10 mouse cellular contexts compared by ENCODE assay signal in the genomic region with DNA sequence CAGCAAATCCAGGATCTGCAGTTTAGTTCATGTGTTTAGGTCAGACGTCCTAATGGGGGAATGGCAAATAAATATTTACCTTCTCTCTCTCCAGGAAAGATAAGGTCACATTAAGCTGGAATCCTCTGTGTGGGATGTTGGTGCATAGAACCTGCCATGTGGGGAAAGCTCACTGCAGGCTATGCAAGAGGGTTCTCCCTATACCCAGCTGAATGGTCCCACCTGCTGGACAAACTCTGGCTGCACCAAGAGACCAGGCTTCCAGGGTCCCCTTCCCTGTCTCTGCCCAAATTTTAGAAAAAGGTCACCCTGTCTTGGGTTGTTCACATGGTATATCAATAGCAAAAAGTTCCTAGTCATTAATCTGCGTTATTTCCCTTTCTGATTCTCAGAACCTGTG.
DNase-seq lines count a peak whose midpoint lies in the region; ATAC-seq and TF ChIP-seq lines count a peak whose summit lies in the region.
"Had no signal": no experiment of that assay in that cellular context is flagged by ENCODE, and none has a peak within 500 bp of the region (broad histone marks: within the 10 kb centered on the region; RNA-seq: fewer than 3 reads in every experiment).

No protein-coding gene starts in this region.

- 94% methylated on average over 2 of the region's 2 CpGs for WGBS in forebrain, embryonic 12.5 days
- 85% methylated on average over 2 of the region's 2 CpGs for WGBS in neural tube, embryonic 15.5 days
- WGBS in thymus, adult 2 months: 85% methylated on average over 2 of the region's 2 CpGs

- intact Hi-C loops in gastrocnemius, postnatal 14 days (cut with DNase I; ENCODE audit: low total_unique reads): no loop called here
- intact Hi-C loops in left cerebral cortex, postnatal 25 days (cut with DNase I): loop anchor here (2.0 kb wide), 1 partner anchor 1199 kb away; no protein-coding TSS in a partner anchor

- peak; percentile 26 for TF ChIP-seq RAD21 in CH12.LX (IDR thresholded peaks at IDR 0.05; ENCODE audit: low read depth, low read length)

- H3K9ac ChIP-seq in CH12.LX (ENCODE audit: insufficient read depth, low read depth): no peak overlapping the region
- H3K9ac ChIP-seq in forebrain, embryonic 12.5 days: no peak overlapping the region
- no peak overlapping the region for H3K9ac ChIP-seq in neural tube, embryonic 15.5 days (replicated peaks)
- H3K9ac ChIP-seq: limb, embryonic 13.5 days; midbrain, embryonic 12.5 days had no signal

- no peak overlapping the region for H3K4me2 ChIP-seq in CH12.LX (ENCODE audit: insufficient read depth, low read depth, poor library complexity, severe bottlenecking)
- H3K4me2 ChIP-seq in forebrain, embryonic 12.5 days: no peak overlapping the region
- H3K4me2 ChIP-seq in neural tube, embryonic 15.5 days: no peak overlapping the region
- H3K4me2 ChIP-seq: limb, embryonic 13.5 days; midbrain, embryonic 12.5 days had no signal

- H3K4me1 ChIP-seq in CH12.LX (ENCODE audit: control insufficient read depth in 1 of 2, insufficient read depth in 2 of 2): no peaks in the 10 kb centered on the region
- H3K4me1 ChIP-seq in forebrain, embryonic 12.5 days: no peaks in the 10 kb centered on the region
- no peaks in the 10 kb centered on the region for H3K4me1 ChIP-seq in neural tube, embryonic 15.5 days
- H3K4me1 ChIP-seq in thymus, adult 2 months (replicated peaks; ENCODE audit: control insufficient read depth, insufficient read depth, low read length): no peaks in the 10 kb centered on the region
- H3K4me1 ChIP-seq: limb, embryonic 13.5 days; midbrain, embryonic 12.5 days had no signal

- H3K4me3 ChIP-seq in CH12.LX (replicated peaks in 1 of 3; ENCODE audit: low read depth in 2 of 3, low read length in 2 of 3, poor library complexity in 1 of 3): no peak overlapping the region
- no peak overlapping the region for H3K4me3 ChIP-seq in forebrain, embryonic 12.5 days (replicated peaks)
- H3K4me3 ChIP-seq in neural tube, embryonic 15.5 days (replicated peaks): no peak overlapping the region
- H3K4me3 ChIP-seq in thymus, adult 2 months (ENCODE audit: control insufficient read depth, insufficient read depth, low read length): no peak overlapping the region
- H3K4me3 ChIP-seq: limb, embryonic 13.5 days; midbrain, embryonic 12.5 days had no signal

- H3K27me3 ChIP-seq in CH12.LX (replicated peaks): peaks cover 35% of the 10 kb centered on the region
- no peaks in the 10 kb centered on the region for H3K27me3 ChIP-seq in forebrain, embryonic 12.5 days
- no peaks in the 10 kb centered on the region for H3K27me3 ChIP-seq in neural tube, embryonic 15.5 days (replicated peaks)
- H3K27me3 ChIP-seq in thymus, adult 2 months (ENCODE audit: control insufficient read depth, insufficient read depth, low read length): no peaks in the 10 kb centered on the region
- H3K27me3 ChIP-seq: limb, embryonic 13.5 days; midbrain, embryonic 12.5 days had no signal

- no peak for TF ChIP-seq POLR2A in CH12.LX (IDR thresholded peaks at IDR 0.05; ENCODE audit: low read depth, low read length)
- no peak for TF ChIP-seq POLR2A in thymus, adult 2 months (IDR thresholded peaks at IDR 0.05; ENCODE audit: control insufficient read depth, extremely low read depth, insufficient read depth, low read length, poor library complexity)

- H3K79me2 ChIP-seq in CH12.LX (replicated peaks; ENCODE audit: control insufficient read depth, extremely low read depth, insufficient read depth, poor library complexity, severe bottlenecking): no peaks in the 10 kb centered on the region

- in situ Hi-C loops in CH12.LX (cut with MboI; ENCODE audit: low pct_ligation_motif_present, low pct_unique_long_range_greater_than_20kb, low sequenced_read_pairs): no loop called here

- 0 out of 4 replicates have a peak, but pooled peaks of 1 of the 2 experiments have one; percentile 20 for TF ChIP-seq CTCF in CH12.LX (conservative IDR thresholded peaks at IDR 0.05 in 1 of 2, IDR thresholded peaks at IDR 0.05 in 1 of 2; ENCODE audit: low read depth in 2 of 2, low read length in 2 of 2)
- no peak for TF ChIP-seq CTCF in thymus, adult 2 months (IDR thresholded peaks at IDR 0.05; ENCODE audit: borderline replicate concordance, control insufficient read depth, extremely low read depth, insufficient read depth, low read length, poor library complexity)

- ATAC-seq in forebrain, embryonic 12.5 days (ENCODE audit: low FRiP score): no peak
- no peak for ATAC-seq in neural tube, embryonic 15.5 days (ENCODE audit: low FRiP score)

- dilution Hi-C loops in CH12.LX (cut with MboI; ENCODE audit: extremely low pct_ligation_motif_present, extremely low pct_unique_long_range_greater_than_20kb, low sequenced_read_pairs): no loop called here

- DNase-seq in gastrocnemius, postnatal 10 days: peak; percentile 12
- no peak for DNase-seq in gastrocnemius, postnatal 14 days
- no peak for DNase-seq in CH12.LX (ENCODE audit: extremely low read depth)
- DNase-seq in frontal cortex, postnatal 36 days (ENCODE audit: low spot score in 2 of 2): peak; percentile 22 to 38
- peak; percentile 27 to 53 for DNase-seq in left cerebral cortex, postnatal 25 days (ENCODE audit: low spot score in 2 of 2)
- no peak for DNase-seq in thymus, adult 2 months

- H3K27ac ChIP-seq in CH12.LX (ENCODE audit: insufficient read depth, low read depth): no peak overlapping the region
- H3K27ac ChIP-seq in forebrain, embryonic 12.5 days: no peak overlapping the region
- H3K27ac ChIP-seq in neural tube, embryonic 15.5 days (replicated peaks): no peak overlapping the region
- no peak overlapping the region for H3K27ac ChIP-seq in thymus, adult 2 months (ENCODE audit: control insufficient read depth, insufficient read depth, low read length)
- H3K27ac ChIP-seq: limb, embryonic 13.5 days; midbrain, embryonic 12.5 days had no signal

- no peaks in the 10 kb centered on the region for H3K9me3 ChIP-seq in CH12.LX (replicated peaks; ENCODE audit: low read length)
- H3K9me3 ChIP-seq in forebrain, embryonic 12.5 days: no peaks in the 10 kb centered on the region
- H3K9me3 ChIP-seq in neural tube, embryonic 15.5 days (replicated peaks): no peaks in the 10 kb centered on the region
- H3K9me3 ChIP-seq: midbrain, embryonic 12.5 days had no signal

- no peak for TF ChIP-seq EP300 in CH12.LX (IDR thresholded peaks at IDR 0.05; ENCODE audit: low read length)

- H3K36me3 ChIP-seq in CH12.LX (replicated peaks in 1 of 2; ENCODE audit: control insufficient read depth in 1 of 2, insufficient read depth in 1 of 2, low read length in 1 of 2): no peaks in the 10 kb centered on the region
- H3K36me3 ChIP-seq in forebrain, embryonic 12.5 days (replicated peaks): no peaks in the 10 kb centered on the region
- H3K36me3 ChIP-seq in neural tube, embryonic 15.5 days: no peaks in the 10 kb centered on the region
- H3K36me3 ChIP-seq in thymus, adult 2 months (ENCODE audit: control insufficient read depth, insufficient read depth, low read length): no peaks in the 10 kb centered on the region
- H3K36me3 ChIP-seq: limb, embryonic 13.5 days; midbrain, embryonic 12.5 days had no signal

TF ChIP-seq in CH12.LX, 34 proteins besides CTCF, POLR2A, EP300 and RAD21:
- TF ChIP-seq MEF2A (IDR thresholded peaks at IDR 0.05; ENCODE audit: borderline replicate concordance, low read depth, low read length) (no peak), USF2 (conservative IDR thresholded peaks at IDR 0.05; ENCODE audit: low read depth, low read length) (no peak), CHD2 (IDR thresholded peaks at IDR 0.05; ENCODE audit: low read length) (no peak), NRF1 (IDR thresholded peaks at IDR 0.05; ENCODE audit: low read depth, low read length) (no peak), IRF4 (IDR thresholded peaks at IDR 0.05; ENCODE audit: low read depth, low read length) (no peak), ZNF384 (IDR thresholded peaks at IDR 0.05; ENCODE audit: low read depth, low read length) (no peak), UBTF (IDR thresholded peaks at IDR 0.05; ENCODE audit: low read depth, low read length) (no peak)
TF ChIP-seq in CH12.LX: peak in this region for 0.

Comparison
In these comparisons a context has a peak if more than half of its experiments do, and no peak if none do; other contexts are left out.
1. DNase-seq: peak in gastrocnemius, postnatal 10 days (single experiment), frontal cortex, postnatal 36 days (2 of 2) and left cerebral cortex, postnatal 25 days (2 of 2); none in gastrocnemius, postnatal 14 days (single experiment), CH12.LX (single experiment) and thymus, adult 2 months (single experiment).